Mouse (Mus musculus) small intestine, adult 2 months (tissue): ENCODE measurements around the gene Gm10944.

Experiments
- CTCF ChIP-seq: fragments of 200-500 bp; IDR thresholded peaks from 2 replicates; pipeline ENCODE4 v1.5.1; 2012; ENCODE audit warnings: low read depth, mild to moderate bottlenecking, control low read depth, inconsistent platforms, low read length, moderate library complexity, mixed read lengths; ENCODE audit not compliant: insufficient replicate concordance, insufficient read length; ENCODE audit errors: extremely low read depth
- POLR2A ChIP-seq: fragments of 200-500 bp; IDR thresholded peaks from 2 replicates; pipeline ENCODE4 v1.6.1; 2012; ENCODE audit warnings: low read depth, mild to moderate bottlenecking, control low read depth, inconsistent platforms, low read length, moderate library complexity

DNA sequence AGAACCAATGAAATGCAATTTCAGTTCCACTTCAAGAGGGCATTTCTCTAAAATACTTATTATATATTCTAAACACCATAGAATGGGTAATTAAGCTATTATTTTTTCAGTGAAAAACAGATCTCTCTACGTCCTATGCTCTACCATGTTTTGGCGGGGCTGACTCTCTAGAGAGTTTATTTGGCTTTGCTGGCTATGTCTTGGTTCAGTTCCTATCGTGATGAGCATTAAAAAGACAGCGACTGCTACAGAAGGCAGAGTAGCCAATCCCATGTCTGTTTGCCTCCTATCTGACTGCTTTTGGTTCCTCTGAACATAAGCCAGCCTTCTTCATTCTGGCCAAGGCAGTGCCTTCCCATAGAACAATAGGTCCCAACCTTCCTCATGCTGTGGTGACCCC is 24.5 kb upstream of the Gm10944 start:
- TF ChIP-seq CTCF (no peak), POLR2A (no peak)
